Comparison of ENCODE assay signal across 22 mouse cellular contexts in the genomic region with DNA sequence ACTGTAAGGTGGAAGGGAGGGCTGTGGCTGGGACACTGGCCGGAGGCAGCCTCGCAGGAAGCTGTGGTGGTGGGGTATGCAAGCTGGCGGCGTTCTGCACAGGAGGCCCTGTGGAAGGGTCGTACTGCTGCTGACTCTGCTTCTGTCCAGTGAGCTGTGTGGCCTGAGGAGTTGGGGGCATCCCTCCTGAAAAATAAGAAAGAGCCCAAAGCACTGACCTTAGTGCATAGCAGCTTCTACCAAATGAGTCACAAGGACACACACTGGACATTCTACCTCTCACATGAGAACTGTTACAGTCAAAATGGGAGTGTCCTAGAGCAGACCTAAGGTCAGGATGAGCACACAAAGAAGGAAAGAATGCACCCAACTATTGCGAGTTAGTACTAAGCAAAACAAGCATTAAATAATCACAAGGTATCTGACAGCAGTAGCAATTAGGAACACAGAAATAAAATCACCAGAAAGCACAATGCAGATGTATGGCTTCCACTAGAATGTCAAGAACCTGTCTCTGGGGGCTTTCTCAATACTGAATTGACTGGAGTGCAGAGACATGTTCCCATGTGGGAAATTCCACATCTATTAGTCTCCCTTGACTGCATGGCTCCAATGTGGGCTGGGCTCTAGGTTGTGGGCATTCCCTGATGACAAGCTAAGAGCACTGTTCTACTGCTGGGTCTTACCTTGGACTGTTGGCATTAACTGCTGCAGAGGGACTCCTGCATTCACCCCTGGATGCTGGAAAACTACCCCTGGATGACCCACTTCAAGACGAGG. TPM values are rescaled to one million over a fixed set of nuclear protein-coding genes. Genes with fewer than 3 reads are reported as not detected.
DNase-seq lines count a peak whose midpoint lies in the region; ATAC-seq and TF ChIP-seq lines count a peak whose summit lies in the region.
"Had no signal": no experiment of that assay in that cellular context is flagged by ENCODE, and none has a peak within 500 bp of the region (broad histone marks: within the 10 kb centered on the region; RNA-seq: fewer than 3 reads in every experiment).

No protein-coding gene starts in this region.

- H3K27me3 ChIP-seq in midbrain, postnatal 0 days (ENCODE audit: insufficient read depth, low read length), result no peaks in the 10 kb centered on the region
- H3K27me3 ChIP-seq: forebrain, embryonic 15.5 days; heart, embryonic 12.5 days; heart, embryonic 15.5 days; hindbrain, embryonic 12.5 days; hindbrain, embryonic 15.5 days; Patski had no signal

- no peak overlapping the region for H3K4me2 ChIP-seq in midbrain, postnatal 0 days (ENCODE audit: low read depth, low read length, poor library complexity, severe bottlenecking)
- H3K4me2 ChIP-seq: forebrain, embryonic 15.5 days; heart, embryonic 12.5 days; heart, embryonic 15.5 days; hindbrain, embryonic 12.5 days; hindbrain, embryonic 15.5 days had no signal

- no peaks in the 10 kb centered on the region for H3K4me1 ChIP-seq in midbrain, postnatal 0 days (ENCODE audit: insufficient read depth, low read length)
- H3K4me1 ChIP-seq: forebrain, embryonic 15.5 days; heart, embryonic 12.5 days; heart, embryonic 15.5 days; hindbrain, embryonic 12.5 days; hindbrain, embryonic 15.5 days had no signal

- peak; percentile 67 for DNase-seq in 3T3-L1 (ENCODE audit: low read depth, low spot score)
- peak; percentile 19 for DNase-seq in 416B (ENCODE audit: low read depth)
- peak; percentile 52 for DNase-seq in NIH3T3 (ENCODE audit: low read depth)
- DNase-seq in adrenal gland, postnatal 10 days, result peak; percentile 16
- no peak for DNase-seq in midbrain, postnatal 0 days (ENCODE audit: low spot score)
- no peak for DNase-seq in heart, postnatal 14 days
- no peak for DNase-seq in heart, postnatal 25 days (ENCODE audit: low spot score)
- DNase-seq: B cell, adult 2 months; cerebellum, adult 11-12 months; cerebellum, adult 8-10 months; cerebellum, postnatal 14 days; gastrocnemius, postnatal 25 days; heart, adult 18-20 months; heart, postnatal 10 days; kidney, adult 2 months had no signal

- H3K9me3 ChIP-seq in midbrain, postnatal 0 days (ENCODE audit: low read length), result no peaks in the 10 kb centered on the region
- H3K9me3 ChIP-seq: forebrain, embryonic 15.5 days; heart, embryonic 12.5 days; heart, embryonic 15.5 days; hindbrain, embryonic 12.5 days; hindbrain, embryonic 15.5 days had no signal

- no peak overlapping the region for H3K27ac ChIP-seq in midbrain, postnatal 0 days (ENCODE audit: low read depth, low read length)
- H3K27ac ChIP-seq: forebrain, embryonic 15.5 days; heart, embryonic 15.5 days; hindbrain, embryonic 12.5 days; hindbrain, embryonic 15.5 days had no signal

- TF ChIP-seq CTCF in midbrain, postnatal 0 days (IDR thresholded peaks at IDR 0.05), result no peak

- H3K4me3 ChIP-seq in midbrain, postnatal 0 days (ENCODE audit: low read depth, low read length), result no peak overlapping the region
- H3K4me3 ChIP-seq: forebrain, embryonic 15.5 days; heart, embryonic 12.5 days; heart, embryonic 15.5 days; hindbrain, embryonic 12.5 days; hindbrain, embryonic 15.5 days had no signal

- H3K9ac ChIP-seq in midbrain, postnatal 0 days (replicated peaks; ENCODE audit: low read length, poor library complexity, severe bottlenecking), result no peak overlapping the region
- H3K9ac ChIP-seq: forebrain, embryonic 15.5 days; heart, embryonic 12.5 days; heart, embryonic 15.5 days; hindbrain, embryonic 12.5 days; hindbrain, embryonic 15.5 days had no signal

- 97% methylated on average over 7 of the region's 7 CpGs for WGBS in midbrain, postnatal 0 days

- intact Hi-C loops in heart, postnatal 14 days (cut with DNase I), result no loop called here
- intact Hi-C loops in heart, postnatal 25 days (cut with DNase I), result no loop called here

- no peak for ATAC-seq in midbrain, postnatal 0 days (ENCODE audit: low FRiP score)
- ATAC-seq: forebrain, embryonic 15.5 days; intestine, postnatal 0 days; Patski had no signal

- H3K36me3 ChIP-seq in midbrain, postnatal 0 days (ENCODE audit: insufficient read depth, low read length), result peaks cover 34% of the 10 kb centered on the region; the same call in 1 of the 2 replicates

RNA-seq across cellular contexts. Expression of gene Ep400, which starts 30.8 kb away (rescaled TPM):
- 10 to 100 TPM; 64.7 to 76.0 TPM for total RNA-seq in adrenal gland, postnatal 10 days (2021)
- 67.2 and 72.1 TPM in 2 replicates for total RNA-seq in midbrain, postnatal 0 days (2014; rRNA removed)
- polyA plus RNA-seq in midbrain, postnatal 0 days (2015; fragmentation: Nextera tagmentation; extraction: Ambion mirVana), result 27.7 and 38.5 TPM in 2 replicates
- total RNA-seq in heart, postnatal 14 days (2021), result 10 to 100 TPM; 46.6 TPM
- 10 to 100 TPM; 34.9 to 36.6 TPM for total RNA-seq in heart, postnatal 25 days (2021)

RNA-seq across cellular contexts. Expression of gene Pus1, which starts 40.8 kb away (rescaled TPM):
- total RNA-seq in adrenal gland, postnatal 10 days (2021), result 10 to 100 TPM; 34.6 to 36.9 TPM
- total RNA-seq in midbrain, postnatal 0 days (2014; rRNA removed), result 10.4 and 11.6 TPM in 2 replicates
- polyA plus RNA-seq in midbrain, postnatal 0 days (2015; fragmentation: Nextera tagmentation; extraction: Ambion mirVana), result 16.3 and 17.5 TPM in 2 replicates
- 10 to 100 TPM; 15.3 to 15.4 TPM for total RNA-seq in heart, postnatal 14 days (2021)
- 10 to 100 TPM; 16.1 to 17.9 TPM for total RNA-seq in heart, postnatal 25 days (2021)

Comparison
In these comparisons a context has a peak if more than half of its experiments do, and no peak if none do; other contexts are left out.
1. DNase-seq: peak in 3T3-L1 (single experiment), 416B (single experiment), NIH3T3 (single experiment) and adrenal gland, postnatal 10 days (single experiment); none in midbrain, postnatal 0 days (single experiment), heart, postnatal 14 days (0 of 2) and heart, postnatal 25 days (single experiment).